Mouse (Mus musculus) intestine, postnatal 0 days (tissue): ENCODE results near the gene Rprd2. TPM values are rescaled to one million over a fixed set of nuclear protein-coding genes. Genes with fewer than 3 reads are reported as not detected.
"Not testable (repeated sequence)": the region's sequence is repeated elsewhere in the genome, so short reads cannot be mapped to it uniquely, and the experiment has no call there.

ENCODE experiments used
- ATAC-seq: fragments of 200-750 bp; cut with Nextera tagmentation; 2 replicates; pipeline ENCODE4 v1.8.0; 2017; ENCODE audit warnings: mild to moderate bottlenecking, moderate TSS enrichment, moderate library complexity
- H3K27ac ChIP-seq: fragments of 300-500 bp; sonication (generic); 2 replicates; pipeline ENCODE4 v1.5.1; 2014; ENCODE audit warnings: mild to moderate bottlenecking, low read depth, low read length, moderate library complexity
- H3K27me3 ChIP-seq: fragments of 300-500 bp; sonication (generic); replicated peaks from 2 replicates; pipeline ENCODE4 v1.6.1; 2014; ENCODE audit warnings: low read length, mixed read lengths; ENCODE audit not compliant: control insufficient read depth, insufficient read depth
- H3K36me3 ChIP-seq: fragments of 300-500 bp; sonication (generic); 2 replicates; pipeline ENCODE4 v1.6.1; 2014; ENCODE audit warnings: mild to moderate bottlenecking, moderate library complexity; ENCODE audit not compliant: control insufficient read depth, insufficient read depth
- H3K4me1 ChIP-seq: fragments of 300-500 bp; sonication (generic); replicated peaks from 2 replicates; pipeline ENCODE4 v1.6.1; 2014; ENCODE audit warnings: antibody characterized with exemption, low read length, mixed read lengths; ENCODE audit not compliant: control insufficient read depth, insufficient read depth
- H3K4me2 ChIP-seq: fragments of 300-500 bp; sonication (generic); replicated peaks from 2 replicates; pipeline ENCODE4 v1.6.1; 2014; ENCODE audit warnings: low read depth, mild to moderate bottlenecking, moderate library complexity
- H3K4me3 ChIP-seq: fragments of 300-500 bp; sonication (generic); 2 replicates; pipeline ENCODE4 v1.5.1; 2014; ENCODE audit warnings: low read depth, low read length
- H3K9ac ChIP-seq: fragments of 300-500 bp; sonication (generic); 2 replicates; pipeline ENCODE4 v1.6.1; 2014; ENCODE audit warnings: mild to moderate bottlenecking, low read depth, low read length
- H3K9me3 ChIP-seq: fragments of 300-500 bp; sonication (generic); 2 replicates; pipeline ENCODE4 v1.6.1; 2016; ENCODE audit warnings: mixed run types; ENCODE audit not compliant: control insufficient read depth
- CTCF ChIP-seq: sonication (generic); IDR thresholded peaks from 2 replicates; pipeline ENCODE4 v1.5.1; 2016; ENCODE audit warnings: low read depth, mild to moderate bottlenecking, control low read depth, antibody characterized with exemption, moderate library complexity
- WGBS: fragments of 180-500 bp; shearing (Covaris S2); extraction: QIAGEN DNeasy Blood & Tissue Kit; methylation state at CpG from one replicate; pipeline ENCODE4 v1.1.7; 2014; 5-methylcytosine and 5-hydroxymethylcytosine counted together
- polyA plus RNA-seq: library from polyadenylated mRNA; unstranded; fragments of >200 nt; fragmentation: Nextera tagmentation; extraction: Ambion mirVana; gene quantifications from 2 replicates; pipeline ENCODE4 v1.2.1, GENCODE M21; 2015

Rprd2 gene
- polyA plus RNA-seq, 1 experiment from 2014 or later = 12.4 TPM

GRCm38 (mm10) chr3:95861796-95862195, 43.1 kb upstream of the Rprd2 start:
- Histone ChIP-seq H3K4me2 (no peak overlapping the region), H3K4me3 (no peak overlapping the region), H3K9me3 (no peaks in the 10 kb centered on the region), H3K36me3 (peaks cover 24% of the 10 kb centered on the region), H3K27ac (no peak overlapping the region), H3K4me1 (no peaks in the 10 kb centered on the region), H3K9ac (no peak overlapping the region), H3K27me3 (no peaks in the 10 kb centered on the region)
- WGBS = 29% methylated on average over 2 of the region's 2 CpGs
- peak; percentile 60 for ATAC-seq
- TF ChIP-seq CTCF = peak; percentile 92

GRCm38 (mm10) chr3:95861216-95861615, 42.6 kb upstream of the Rprd2 start:
- Histone ChIP-seq H3K27me3 (no peaks in the 10 kb centered on the region), H3K4me2 (no peak overlapping the region), H3K9me3 (no peaks in the 10 kb centered on the region), H3K27ac (no peak overlapping the region), H3K36me3 (peaks cover 24% of the 10 kb centered on the region), H3K9ac (no peak overlapping the region), H3K4me1 (no peaks in the 10 kb centered on the region), H3K4me3 (no peak overlapping the region)
- peak; percentile 56 for TF ChIP-seq CTCF
- no peak for ATAC-seq
- 82% methylated on average over 10 of the region's 10 CpGs for WGBS

- Histone ChIP-seq H3K27me3 (no peaks in the 10 kb centered on the region), H3K4me3 (no peak overlapping the region), H3K4me1 (no peaks in the 10 kb centered on the region), H3K9me3 (no peaks in the 10 kb centered on the region), H3K27ac (no peak overlapping the region), H3K9ac (no peak overlapping the region), H3K36me3 (peaks cover 20% of the 10 kb centered on the region), H3K4me2 (no peak overlapping the region)
- 76% methylated on average over 3 of the region's 3 CpGs for WGBS
- peak; percentile 59 for TF ChIP-seq CTCF
- ATAC-seq = no peak
These were observed 41.7 kb upstream of the Rprd2 start for GRCm38 (mm10) chr3:95860323-95860722.

- H3K27ac ChIP-seq, H3K4me3 ChIP-seq, H3K4me1 ChIP-seq, H3K4me2 ChIP-seq, ATAC-seq, H3K9ac ChIP-seq, H3K27me3 ChIP-seq, H3K9me3 ChIP-seq, H3K36me3 ChIP-seq: not testable (repeated sequence)
- 83% methylated on average over 3 of the region's 3 CpGs for WGBS
These were observed 39.6 kb upstream of the Rprd2 start for GRCm38 (mm10) chr3:95858278-95858677.

- WGBS = 83% methylated on average over 1 of the region's 1 CpGs
- ATAC-seq, H3K27ac ChIP-seq, H3K4me1 ChIP-seq, H3K27me3 ChIP-seq, H3K4me2 ChIP-seq, H3K9me3 ChIP-seq, H3K4me3 ChIP-seq, H3K9ac ChIP-seq: not testable (repeated sequence)
- H3K36me3 ChIP-seq = peaks cover 14% of the 10 kb centered on the region
These were observed 38.4 kb upstream of the Rprd2 start for GRCm38 (mm10) chr3:95857050-95857449.

- 29% methylated on average over 7 of the region's 7 CpGs for WGBS
- peaks cover 22% of the 10 kb centered on the region for H3K36me3 ChIP-seq
- no peaks in the 10 kb centered on the region for H3K9me3 ChIP-seq
- peak overlapping the region; percentile 83 for H3K9ac ChIP-seq
- peak overlapping the region; percentile 81 for H3K27ac ChIP-seq
- 0 out of 2 replicates have a peak, but pooled peaks have one; percentile 1 for ATAC-seq
- no peaks in the 10 kb centered on the region for H3K27me3 ChIP-seq
- TF ChIP-seq CTCF = no peak
- H3K4me2 ChIP-seq = peak overlapping the region; percentile 86
- no peaks in the 10 kb centered on the region for H3K4me1 ChIP-seq
- H3K4me3 ChIP-seq = peak overlapping the region; percentile 91
These were observed 37.5 kb upstream of the Rprd2 start for GRCm38 (mm10) chr3:95856115-95856514.

GRCm38 (mm10) chr3:95855502-95856089, 36.9 kb upstream of the Rprd2 start, which contains the start of gene Prpf3:
Gene Prpf3, minus strand, starts transcription at chr3:95855885.
- H3K9me3 ChIP-seq = no peaks in the 10 kb centered on the region
- peak within 1 kb of the TSS; percentile 91 for H3K4me3 ChIP-seq
- peak within 1 kb of the TSS; percentile 81 for H3K27ac ChIP-seq
- ATAC-seq = peak; percentile 97
- WGBS = under 1% methylated on average over 56 of the region's 56 CpGs
- H3K36me3 ChIP-seq = peaks cover 27% of the 10 kb centered on the region
- no peaks in the 10 kb centered on the region for H3K27me3 ChIP-seq
- TF ChIP-seq CTCF = no peak
- H3K4me2 ChIP-seq = peak within 1 kb of the TSS; percentile 86
- peak within 1 kb of the TSS; percentile 83 for H3K9ac ChIP-seq
- no peaks in the 10 kb centered on the region for H3K4me1 ChIP-seq
